Mouse (Mus musculus) gastrocnemius, postnatal 4 days (tissue): Measurements from ENCODE around the gene Hsd17b11. TPM values are rescaled to one million over a fixed set of nuclear protein-coding genes. Genes with fewer than 3 reads are reported as not detected.

Source experiments
- DNase-seq, 2 experiments: peaks; one replicate each; pipeline ENCODE4 v3.0.0; 2021 to 2022; ENCODE audit warnings: low spot score in 2 of 2, mixed read lengths in 2 of 2
- long read RNA-seq, 2 experiments: library from polyadenylated mRNA; stranded (forward); transcript quantifications; one replicate each; pipeline ENCODE4 v2.0.0; 2021
- total RNA-seq, 2 experiments: library from RNA; stranded (reverse); gene quantifications; 2 replicates each; pipeline ENCODE4 v1.2.3; 2021

Hsd17b11 gene
- 10 to 100 TPM; 22.7 to 25.9 TPM for total RNA-seq
- long read RNA-seq, experiment 1 = 0 reads
- long read RNA-seq, experiment 2 = 0 reads

GRCm38 (mm10) chr5:104021597-104022378, at the start of gene Hsd17b11:
Hsd17b11 (minus strand) TSS chr5:104021919.
- DNase-seq = peak; percentile 74 to 85

GRCm38 (mm10) chr5:104071048-104071447, 49.3 kb upstream of the Hsd17b11 start:
- DNase-seq = no peak

- DNase-seq = no peak
Observed at GRCm38 (mm10) chr5:104068751-104069150, 47.0 kb upstream of the Hsd17b11 start.

GRCm38 (mm10) chr5:104062773-104063551, 41.2 kb upstream of the Hsd17b11 start:
- DNase-seq = no peak

- DNase-seq = no peak
Observed at GRCm38 (mm10) chr5:104061936-104062772, 40.4 kb upstream of the Hsd17b11 start.

GRCm38 (mm10) chr5:104060429-104060828, 38.7 kb upstream of the Hsd17b11 start:
- DNase-seq = no peak

- DNase-seq = no peak
Observed at GRCm38 (mm10) chr5:104059628-104060027, 37.9 kb upstream of the Hsd17b11 start.

- peak; percentile 35 to 40 for DNase-seq
Observed at GRCm38 (mm10) chr5:104058021-104058420, 36.3 kb upstream of the Hsd17b11 start.

- DNase-seq = no peak
Observed at GRCm38 (mm10) chr5:104056295-104056694, 34.6 kb upstream of the Hsd17b11 start.

- no peak for DNase-seq
Observed at GRCm38 (mm10) chr5:104055816-104056215, 34.1 kb upstream of the Hsd17b11 start.

- no peak for DNase-seq
Observed at GRCm38 (mm10) chr5:104054938-104055337, 33.2 kb upstream of the Hsd17b11 start.

GRCm38 (mm10) chr5:104052956-104053355, 31.2 kb upstream of the Hsd17b11 start:
- no peak for DNase-seq

GRCm38 (mm10) chr5:104048139-104048538, 26.4 kb upstream of the Hsd17b11 start:
- DNase-seq = no peak

GRCm38 (mm10) chr5:104047200-104048105, 25.7 kb upstream of the Hsd17b11 start:
- DNase-seq = no peak

- peak; percentile 92 to 98 for DNase-seq
Observed at GRCm38 (mm10) chr5:104046256-104047199, 24.8 kb upstream of the Hsd17b11 start, which contains the start of gene Nudt9. Nudt9 (plus strand) TSS chr5:104046306.

GRCm38 (mm10) chr5:104043704-104044103, 22.0 kb upstream of the Hsd17b11 start:
- no peak for DNase-seq

- DNase-seq = no peak
Observed at GRCm38 (mm10) chr5:104042906-104043305, 21.2 kb upstream of the Hsd17b11 start.

GRCm38 (mm10) chr5:104039154-104039932, 17.6 kb upstream of the Hsd17b11 start:
- no peak for DNase-seq
